Mouse (Mus musculus) CH12.LX (cell line): ENCODE measurements around the gene Pak3.
"Not testable (repeated sequence)": the region's sequence is repeated elsewhere in the genome, so short reads cannot be mapped to it uniquely, and the experiment has no call there.

Experiments
- CTCF ChIP-seq, 2 experiments: IDR thresholded peaks in 1 of 2; conservative IDR thresholded peaks in 1 of 2; 2 replicates each; pipeline ENCODE4 v1.5.1; 2011 to 2012; ENCODE audit warnings: low read depth in 2 of 2, low read length in 2 of 2, improper control_type of control experiment in 1 of 2, inconsistent platforms in 1 of 2, mild to moderate bottlenecking in 1 of 2, moderate library complexity in 1 of 2
- E2F4 ChIP-seq: IDR thresholded peaks from 2 replicates; pipeline ENCODE4 v1.6.1; 2011; ENCODE audit warnings: low read depth, low read length, improper control_type of control experiment; ENCODE audit not compliant: insufficient replicate concordance
- POLR2A ChIP-seq: IDR thresholded peaks from 2 replicates; pipeline ENCODE4 v1.6.1; 2011; ENCODE audit warnings: low read depth, mild to moderate bottlenecking, improper control_type of control experiment, low read length
- SMC3 ChIP-seq: IDR thresholded peaks from 2 replicates; pipeline ENCODE4 v1.6.1; 2011; ENCODE audit warnings: low read depth, low read length, improper control_type of control experiment

GRCm38 (mm10) chrX:143519454-143519853, 1.1 kb downstream of the Pak3 start:
- not testable (repeated sequence) for TF ChIP-seq CTCF (conservative IDR thresholded peaks at IDR 0.05 in 1 of 2, IDR thresholded peaks at IDR 0.05 in 1 of 2; ENCODE audit: low read depth in 2 of 2, low read length in 2 of 2); SMC3; POLR2A; E2F4
